Mouse (Mus musculus) testis, adult 2 months (tissue): ENCODE measurements around the gene Tor4a. TPM values are rescaled to one million over a fixed set of nuclear protein-coding genes. Genes with fewer than 3 reads are reported as not detected.

Experiments used
- H3K27ac ChIP-seq: fragments of 200-500 bp; 2 replicates; pipeline ENCODE4 v1.5.1; 2012; ENCODE audit warnings: low read depth, low read length; ENCODE audit not compliant: control insufficient read depth, insufficient read depth
- H3K27me3 ChIP-seq: fragments of 200-500 bp; 2 replicates; pipeline ENCODE4 v1.6.1; 2012; ENCODE audit warnings: mild to moderate bottlenecking, low read length, moderate library complexity; ENCODE audit not compliant: control insufficient read depth, insufficient read depth
- H3K36me3 ChIP-seq: fragments of 200-500 bp; 2 replicates; pipeline ENCODE4 v1.6.1; 2012; ENCODE audit warnings: mild to moderate bottlenecking, low read length; ENCODE audit not compliant: control insufficient read depth, insufficient read depth
- H3K4me1 ChIP-seq: fragments of 200-500 bp; 2 replicates; pipeline ENCODE4 v1.6.1; 2012; ENCODE audit warnings: low read length; ENCODE audit not compliant: control insufficient read depth, insufficient read depth
- H3K4me3 ChIP-seq: fragments of 200-500 bp; 2 replicates; pipeline ENCODE4 v1.5.1; 2012; ENCODE audit warnings: low read depth, mild to moderate bottlenecking, low read length, moderate library complexity, mixed read lengths; ENCODE audit not compliant: control insufficient read depth
- CTCF ChIP-seq: fragments of 200-500 bp; IDR thresholded peaks from 2 replicates; pipeline ENCODE4 v1.5.1; 2012; ENCODE audit warnings: low read depth, mild to moderate bottlenecking, inconsistent platforms, low read length, moderate library complexity; ENCODE audit not compliant: control insufficient read depth, insufficient read depth, insufficient replicate concordance
- POLR2A ChIP-seq: fragments of 200-500 bp; IDR thresholded peaks from 2 replicates; pipeline ENCODE4 v1.6.1; 2012; ENCODE audit warnings: low read depth, mild to moderate bottlenecking, inconsistent platforms, low read length, moderate library complexity; ENCODE audit not compliant: control insufficient read depth
- polyA plus RNA-seq: library from polyadenylated mRNA; depleted of rRNA; stranded (reverse); fragments of >200 nt; gene quantifications from 2 replicates; pipeline ENCODE4 v1.2.3, GENCODE M21; 2012

The Tor4a gene
- polyA plus RNA-seq, 1 experiment: 0.98 TPM

DNA sequence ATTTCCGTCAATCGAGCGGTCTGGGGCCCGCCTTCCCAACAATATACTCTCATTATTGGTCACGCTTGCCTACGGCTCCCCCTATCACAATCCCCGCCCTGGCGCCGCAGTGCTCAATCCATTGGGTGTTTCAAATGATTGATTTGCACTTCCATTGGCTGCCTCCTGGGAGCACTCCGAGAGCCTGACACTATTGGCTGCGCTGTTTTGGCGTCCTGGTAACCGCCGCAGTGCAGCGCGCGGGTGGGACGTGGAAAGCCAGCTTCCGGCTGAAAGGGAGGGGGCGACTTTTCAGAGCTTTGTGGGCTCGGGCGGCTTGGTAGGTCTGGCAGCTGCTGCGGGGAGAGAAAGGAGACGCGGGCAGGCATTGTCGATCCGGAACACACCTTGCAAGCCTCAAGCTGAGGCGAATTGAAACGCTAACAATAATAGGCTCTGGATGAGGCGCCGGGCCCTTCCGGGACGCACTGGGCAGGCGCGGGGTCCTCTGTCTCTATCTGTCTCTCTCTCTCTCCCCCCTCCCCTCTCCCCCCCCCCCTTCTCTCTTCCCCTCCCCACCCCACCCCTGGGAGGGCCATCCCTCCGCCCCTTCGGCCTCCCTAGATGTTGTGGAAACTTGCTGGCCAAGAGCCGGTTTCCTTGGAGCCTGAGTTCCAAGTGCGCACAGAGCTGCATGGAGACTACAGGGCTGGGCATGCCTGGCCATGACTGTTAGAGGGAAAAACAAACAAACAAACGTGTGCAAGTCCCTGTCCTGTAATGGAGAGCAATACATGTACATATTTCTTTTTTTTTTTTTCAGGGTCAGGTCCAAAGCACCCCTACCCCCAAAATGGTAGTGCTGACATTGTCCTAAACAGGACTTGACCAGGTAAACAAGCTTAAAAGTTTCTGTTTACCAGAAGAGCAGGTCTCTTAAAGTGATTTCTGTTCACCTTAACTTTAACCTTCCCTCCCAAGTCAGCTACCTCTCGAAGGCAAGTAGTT is 28.4 kb upstream of the Tor4a start:
- H3K27me3 ChIP-seq: no peaks in the 10 kb centered on the region
- H3K36me3 ChIP-seq: no peaks in the 10 kb centered on the region
- peak overlapping the region; percentile 100 for H3K4me3 ChIP-seq
- no peak; the same call in 1 of the 2 replicates for TF ChIP-seq POLR2A
- TF ChIP-seq CTCF: no peak
- peak overlapping the region; percentile 94 for H3K27ac ChIP-seq
- H3K4me1 ChIP-seq: peaks cover 4% of the 10 kb centered on the region; the same call in 1 of the 2 replicates

DNA sequence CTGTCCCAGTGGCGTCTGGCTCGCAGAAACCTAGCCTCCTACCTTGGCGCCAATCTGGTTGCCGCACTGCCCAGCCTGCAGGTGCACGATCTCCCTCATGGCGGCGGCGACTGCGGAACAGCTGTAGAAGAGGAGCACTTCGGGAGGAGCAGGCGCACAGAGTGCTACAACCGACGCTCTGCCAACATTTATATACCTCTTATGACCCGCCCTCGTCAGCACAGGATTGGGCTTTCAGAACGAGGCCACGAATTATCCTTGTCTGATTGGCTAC is 27.7 kb upstream of the Tor4a start, which contains the start of gene Tubb4b:
Gene Tubb4b, minus strand, starts transcription at position 211 of the 274 bp plus-strand sequence.
- peak within 1 kb of the TSS; percentile 100 for H3K4me3 ChIP-seq
- no peaks in the 10 kb centered on the region for H3K36me3 ChIP-seq
- peak; percentile 99 for TF ChIP-seq POLR2A
- 0 out of 2 replicates have a peak, but pooled peaks have one; percentile 9 for TF ChIP-seq CTCF
- H3K27ac ChIP-seq: peak within 1 kb of the TSS; percentile 99
- H3K27me3 ChIP-seq: no peaks in the 10 kb centered on the region
- peaks cover 4% of the 10 kb centered on the region; the same call in 1 of the 2 replicates for H3K4me1 ChIP-seq

DNA sequence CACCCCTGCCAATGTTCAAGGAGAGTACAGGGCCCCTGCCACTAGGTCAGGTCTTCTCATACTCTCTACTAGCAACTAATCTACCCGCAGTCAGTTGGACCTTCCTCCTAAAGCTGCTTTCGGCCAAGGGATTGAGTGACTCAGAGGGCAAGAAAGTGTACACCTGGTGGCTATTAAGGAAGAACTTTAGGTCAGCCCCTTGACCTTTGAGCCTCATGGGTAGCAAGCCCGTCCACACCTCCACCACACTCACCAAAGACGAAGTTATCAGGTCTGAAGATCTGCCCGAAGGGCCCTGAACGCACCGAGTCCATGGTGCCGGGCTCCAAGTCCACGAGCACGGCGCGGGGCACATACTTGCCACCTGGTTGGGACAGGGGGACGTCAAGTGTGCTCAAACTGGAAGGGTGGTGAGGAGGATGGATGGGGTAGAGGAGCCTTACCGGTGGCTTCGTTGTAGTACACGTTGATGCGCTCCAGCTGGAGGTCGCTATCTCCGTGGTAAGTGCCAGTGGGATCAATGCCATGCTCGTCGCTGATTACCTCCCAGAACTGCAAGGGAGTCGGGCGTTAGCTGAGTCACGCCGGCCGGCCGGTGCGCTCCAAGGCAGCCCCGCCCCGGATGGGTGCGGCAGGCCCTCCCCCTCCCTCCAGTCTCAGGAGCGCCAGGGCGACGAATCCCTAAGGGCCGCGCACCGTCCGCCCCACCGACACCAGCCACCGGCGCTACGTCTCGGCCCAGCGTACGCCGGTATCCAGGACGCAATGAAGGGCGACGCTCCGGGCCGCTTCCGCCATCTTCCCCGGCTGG is 27.2 kb upstream of the Tor4a start:
- H3K4me1 ChIP-seq: peaks cover 4% of the 10 kb centered on the region; the same call in 1 of the 2 replicates
- peak overlapping the region; percentile 99 for H3K27ac ChIP-seq
- H3K27me3 ChIP-seq: no peaks in the 10 kb centered on the region
- peak overlapping the region; percentile 100 for H3K4me3 ChIP-seq
- no peaks in the 10 kb centered on the region for H3K36me3 ChIP-seq
- TF ChIP-seq POLR2A (no peak), CTCF (no peak)

DNA sequence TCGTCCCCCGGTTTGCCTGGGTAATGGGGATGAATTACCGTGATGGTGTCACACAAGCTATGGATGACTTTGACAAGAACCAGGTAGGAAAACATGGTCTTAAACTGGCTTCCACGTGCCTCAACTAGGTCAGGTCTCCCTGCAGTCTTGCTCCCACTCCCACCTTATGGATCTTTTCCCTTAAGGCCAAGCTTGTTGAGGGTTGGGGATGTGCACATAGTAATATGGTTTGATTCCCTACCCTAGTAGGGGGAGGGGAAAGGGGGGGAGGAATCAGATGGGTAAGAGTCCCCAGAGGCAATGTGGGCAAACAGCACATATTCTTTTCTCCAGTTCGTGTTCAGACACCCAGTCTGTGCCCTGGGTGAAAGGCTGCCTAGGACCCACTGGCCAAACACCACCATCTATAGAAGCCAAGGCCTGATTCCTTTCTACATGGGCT is 24.7 kb upstream of the Tor4a start:
- TF ChIP-seq CTCF (no peak), POLR2A (no peak)
- Histone ChIP-seq H3K27me3 (no peaks in the 10 kb centered on the region), H3K4me3 (peak overlapping the region; percentile 72), H3K27ac (no peak overlapping the region; the same call in 1 of the 2 replicates), H3K36me3 (no peaks in the 10 kb centered on the region), H3K4me1 (peaks cover 2% of the 10 kb centered on the region; the same call in 1 of the 2 replicates)

DNA sequence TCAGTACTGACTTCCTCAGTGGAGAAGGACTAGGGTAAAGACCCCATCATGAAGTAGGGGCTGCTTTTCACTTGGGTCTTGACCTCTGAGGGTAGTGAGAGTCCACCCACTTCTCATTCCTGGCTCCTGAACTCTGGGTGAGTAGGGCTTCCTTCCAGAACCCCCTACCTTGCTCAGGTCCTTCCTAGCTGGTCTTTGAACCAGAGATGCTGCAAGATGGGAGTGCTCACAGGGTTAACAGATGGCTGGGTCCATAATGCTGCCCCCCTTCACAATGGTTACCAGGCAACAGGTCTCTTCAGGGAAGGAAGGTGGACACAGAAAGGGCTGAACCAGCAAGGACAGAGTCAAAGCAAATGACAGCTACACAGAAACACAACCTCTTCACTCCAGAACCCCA is 21.8 kb upstream of the Tor4a start, which contains the start of gene Fam166a:
Gene Fam166a, plus strand, starts transcription at position 301 of the 400 bp plus-strand sequence.
- H3K36me3 ChIP-seq: no peaks in the 10 kb centered on the region
- H3K4me3 ChIP-seq: peak within 1 kb of the TSS; percentile 86
- H3K4me1 ChIP-seq: no peaks in the 10 kb centered on the region; the same call in 1 of the 2 replicates
- no peaks in the 10 kb centered on the region for H3K27me3 ChIP-seq
- H3K27ac ChIP-seq: peak within 1 kb of the TSS; percentile 88
- TF ChIP-seq CTCF (no peak), POLR2A (peak; percentile 33; the same call in 1 of the 2 replicates)

GRCm38 (mm10) chr2:25217666-25218065 is 21.0 kb upstream of the Tor4a start:
- no peaks in the 10 kb centered on the region; the same call in 1 of the 2 replicates for H3K4me1 ChIP-seq
- H3K36me3 ChIP-seq: no peaks in the 10 kb centered on the region
- peak overlapping the region; percentile 69 for H3K4me3 ChIP-seq
- TF ChIP-seq CTCF (no peak), POLR2A (no peak)
- no peak overlapping the region for H3K27ac ChIP-seq
- no peaks in the 10 kb centered on the region for H3K27me3 ChIP-seq
